Mouse (Mus musculus) cerebellum, postnatal 4 days (tissue): ENCODE measurements at regions not wholly inside any gene's neighbourhood (a gene's known extent, or its start where the extent isn't known, plus 50 kb on each side); places are given as distances from the start of the nearest gene placed in this dataset.
A peak's percentile ranks its signal among the peaks of the same experiment; 100 is the strongest.

Experiments
- DNase-seq, 2 experiments: peaks; one replicate each; pipeline ENCODE4 v3.0.0; 2022; ENCODE audit warnings: low spot score in 2 of 2, mixed read lengths in 1 of 2

DNA sequence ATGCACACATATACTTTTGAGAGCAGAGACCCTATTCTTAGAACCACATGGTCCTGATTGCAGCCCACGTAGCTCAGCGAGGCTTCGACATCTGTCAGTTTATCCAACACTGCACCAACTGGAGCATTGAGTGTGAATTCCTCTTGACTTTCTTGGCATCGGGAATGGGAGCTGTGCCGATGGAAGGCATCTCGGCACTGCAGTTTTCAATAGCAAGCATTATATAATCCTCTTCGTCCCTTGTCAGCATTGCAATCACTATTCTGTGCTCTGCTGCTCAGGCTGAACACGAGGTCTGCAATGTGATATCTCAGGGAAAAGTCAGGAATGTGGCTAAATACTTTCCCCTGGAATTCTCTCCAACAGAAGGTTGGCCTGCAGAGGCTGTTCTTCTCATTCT, 224.6 kb downstream of the Lnpk start:
- no peak for DNase-seq

DNA sequence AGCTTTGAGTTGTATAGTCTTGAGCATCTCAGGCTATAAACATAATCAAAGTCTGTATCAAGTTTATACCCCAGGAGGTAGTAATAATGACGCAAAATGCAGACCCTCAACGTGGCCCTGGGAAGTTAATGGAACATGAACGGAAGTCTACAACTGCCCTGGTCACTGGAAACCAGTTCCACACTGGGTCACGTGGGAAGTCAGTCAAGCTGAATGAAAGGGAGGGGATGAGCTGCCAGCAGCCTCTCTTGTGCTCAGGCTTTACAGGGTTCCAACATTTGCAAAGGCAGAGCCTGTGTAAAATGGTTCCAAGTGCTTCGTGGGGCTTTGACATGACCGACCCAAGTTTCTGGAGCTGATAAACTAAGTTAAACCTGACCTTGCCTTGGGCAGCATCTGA, 229.4 kb downstream of the Lnpk start:
- peak in 1 of 2 experiments; percentile 18 for DNase-seq

DNA sequence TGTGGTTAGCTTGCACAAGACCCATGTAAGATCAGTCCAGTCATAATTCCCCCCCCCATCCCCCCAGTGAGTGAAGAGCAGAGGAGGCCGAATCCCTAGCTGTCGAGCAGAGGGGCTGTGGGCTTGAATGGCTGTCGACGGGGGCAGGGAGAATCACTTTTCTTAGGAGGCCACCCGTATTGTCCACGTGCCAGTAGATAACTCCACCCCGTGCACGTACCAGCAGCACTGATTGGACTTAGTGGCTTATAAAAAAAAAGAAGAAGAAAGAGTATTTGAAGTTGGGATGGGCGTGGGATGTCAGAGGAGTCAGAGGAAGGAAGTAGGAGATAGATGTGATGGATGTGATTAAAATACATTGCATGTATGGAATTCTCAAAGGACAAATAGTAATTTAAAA, 272.9 kb downstream of the Lnpk start:
- no peak for DNase-seq

DNA sequence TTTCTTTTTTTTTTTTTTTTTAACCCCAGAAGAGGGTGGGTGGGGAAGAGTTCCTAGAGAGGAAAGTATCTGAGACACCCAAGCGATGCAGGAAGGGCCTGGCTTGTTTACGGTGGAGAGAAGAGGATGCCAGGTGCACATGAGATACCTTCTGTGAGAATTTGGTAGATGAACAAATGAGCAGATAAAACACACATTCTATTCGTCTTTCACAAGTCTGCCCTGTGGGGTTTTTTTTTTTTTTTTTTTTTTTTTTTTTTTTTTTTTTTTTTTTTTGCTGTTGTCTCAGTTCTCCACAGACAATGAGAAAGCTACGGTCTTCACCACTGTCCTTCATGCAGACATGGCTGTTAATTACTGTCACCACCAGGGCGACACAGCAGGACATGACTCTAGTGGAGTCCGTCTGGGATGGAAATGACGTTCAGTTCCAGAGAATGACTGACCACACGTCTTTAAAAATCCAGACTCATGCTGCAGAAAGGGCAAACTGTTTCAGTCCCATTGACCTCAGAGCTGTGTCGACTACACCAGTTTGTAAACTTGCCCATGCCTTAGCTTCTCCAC, 278.3 kb downstream of the Lnpk start:
- DNase-seq, result no peak

DNA sequence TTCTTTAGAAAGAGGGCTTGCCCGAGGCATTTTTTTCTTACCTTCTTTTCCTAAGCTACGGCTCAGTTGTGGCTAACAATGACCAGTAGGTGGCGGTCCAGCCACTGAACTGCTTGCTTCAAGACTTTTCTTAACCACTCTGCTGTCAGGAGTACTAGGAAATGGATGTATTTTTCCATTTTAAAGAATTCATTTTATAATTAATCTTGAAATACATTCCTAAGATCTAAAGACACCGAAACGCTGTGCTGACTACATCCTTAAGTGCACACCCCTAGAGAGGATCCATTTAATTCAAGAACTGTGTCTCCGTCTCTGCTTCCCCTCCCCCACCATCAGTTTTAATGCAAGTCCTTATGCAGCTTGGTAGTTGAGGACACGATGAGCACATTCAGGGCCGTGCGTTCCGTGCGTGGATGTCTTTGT, 278.9 kb downstream of the Lnpk start:
- DNase-seq, result peak in 1 of 2 experiments; percentile 64

DNA sequence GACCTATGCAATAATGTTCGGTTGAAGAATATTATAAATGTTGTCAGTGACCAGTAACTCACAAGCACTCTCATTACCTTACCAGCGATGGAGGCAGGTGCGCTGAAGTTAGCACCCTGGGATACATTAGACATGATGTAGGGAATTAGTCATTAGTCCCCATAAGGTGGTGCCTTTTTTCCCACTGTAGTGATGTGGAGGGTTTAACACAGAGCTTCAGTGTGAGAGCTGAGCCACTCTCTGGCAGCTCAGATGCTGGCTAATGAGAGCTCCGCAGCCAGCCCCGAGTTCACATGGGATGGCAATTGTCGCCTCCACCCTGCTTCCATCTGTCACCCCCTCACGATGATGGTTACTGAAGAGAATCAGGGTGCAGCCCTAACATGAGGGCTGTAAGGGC, 286.6 kb downstream of the Lnpk start:
- no peak for DNase-seq

DNA sequence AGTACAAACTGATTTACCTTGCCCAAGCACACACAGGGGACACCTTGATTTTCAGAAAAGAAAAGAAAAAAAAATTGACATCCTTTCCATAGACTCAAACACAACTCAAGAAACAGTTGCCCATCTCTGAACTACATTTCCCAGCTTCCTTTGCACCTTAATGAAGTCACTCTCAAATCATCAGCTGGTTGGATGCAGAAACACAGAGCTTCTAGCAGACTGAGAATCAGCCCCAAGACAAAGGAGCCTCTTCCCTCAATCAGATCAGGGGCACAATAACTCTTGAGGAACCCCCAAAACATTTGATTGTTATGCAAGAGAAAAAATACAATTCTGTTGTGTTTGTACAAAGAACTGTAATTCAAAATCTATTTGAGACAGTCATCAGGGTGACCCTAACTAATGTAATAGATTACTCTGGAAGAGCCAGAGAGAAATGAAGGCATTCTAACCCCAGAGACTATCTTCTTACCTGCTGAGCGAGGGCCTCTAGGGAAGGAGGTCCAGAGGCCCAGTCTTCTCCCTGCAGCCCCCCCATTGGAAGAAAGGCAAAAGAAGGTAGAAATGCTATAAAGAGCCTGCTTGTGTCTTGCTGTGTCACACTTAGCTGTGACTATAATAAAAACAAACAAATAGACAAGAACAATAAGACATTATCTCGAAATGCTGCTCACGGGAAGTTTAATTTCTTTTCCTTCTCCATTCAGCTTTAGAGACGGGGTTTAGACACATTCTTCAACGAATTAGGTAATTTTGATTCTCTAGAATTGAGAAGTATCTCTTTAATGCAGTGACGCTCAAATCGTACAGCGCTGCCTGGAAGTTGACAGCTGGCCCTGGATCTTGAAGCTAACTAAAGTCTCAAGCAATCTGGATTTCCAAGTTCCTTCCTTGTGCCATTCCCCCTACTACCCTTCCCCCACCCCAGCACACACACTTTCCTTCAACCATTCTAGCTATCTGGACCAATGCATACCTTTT, 287.5 kb downstream of the Lnpk start:
- DNase-seq, result no peak

DNA sequence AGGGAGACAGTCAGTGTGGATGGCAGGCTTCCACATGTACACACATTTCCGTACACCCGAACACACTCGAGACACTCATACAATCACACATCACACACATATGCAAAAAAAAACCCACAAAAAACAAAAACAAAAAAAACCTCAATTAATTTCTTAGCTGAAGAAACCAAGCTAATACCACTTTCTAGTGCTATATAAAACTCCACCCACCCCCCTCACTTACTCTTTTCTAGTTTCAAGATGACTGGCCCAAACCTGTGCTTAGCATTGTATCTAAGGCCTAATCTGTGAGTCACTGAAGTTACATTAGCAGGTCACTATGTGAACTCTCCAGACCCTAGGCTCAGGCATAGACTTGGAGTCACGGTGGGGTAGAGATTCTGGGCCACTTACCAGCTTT, 293.6 kb downstream of the Lnpk start:
- DNase-seq, result no peak

DNA sequence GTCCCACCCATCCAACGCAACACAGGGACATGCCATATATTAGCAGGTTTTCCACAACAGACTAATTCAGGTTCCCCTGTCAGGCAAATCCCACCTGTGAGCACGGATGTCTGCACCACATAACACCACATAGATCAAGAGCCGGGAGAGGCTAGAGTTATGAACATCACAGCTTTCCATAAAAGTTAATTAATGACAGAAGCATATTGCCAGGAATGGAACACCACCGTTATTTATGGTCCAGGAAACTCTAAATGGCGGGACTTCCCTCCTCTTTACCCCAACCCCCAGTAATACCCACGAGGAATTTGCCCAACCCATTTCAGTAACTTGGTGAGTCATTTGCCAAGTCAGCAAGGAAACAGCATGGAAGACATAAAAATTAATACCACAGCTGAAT, 314.3 kb downstream of the Lnpk start:
- DNase-seq, result no peak

DNA sequence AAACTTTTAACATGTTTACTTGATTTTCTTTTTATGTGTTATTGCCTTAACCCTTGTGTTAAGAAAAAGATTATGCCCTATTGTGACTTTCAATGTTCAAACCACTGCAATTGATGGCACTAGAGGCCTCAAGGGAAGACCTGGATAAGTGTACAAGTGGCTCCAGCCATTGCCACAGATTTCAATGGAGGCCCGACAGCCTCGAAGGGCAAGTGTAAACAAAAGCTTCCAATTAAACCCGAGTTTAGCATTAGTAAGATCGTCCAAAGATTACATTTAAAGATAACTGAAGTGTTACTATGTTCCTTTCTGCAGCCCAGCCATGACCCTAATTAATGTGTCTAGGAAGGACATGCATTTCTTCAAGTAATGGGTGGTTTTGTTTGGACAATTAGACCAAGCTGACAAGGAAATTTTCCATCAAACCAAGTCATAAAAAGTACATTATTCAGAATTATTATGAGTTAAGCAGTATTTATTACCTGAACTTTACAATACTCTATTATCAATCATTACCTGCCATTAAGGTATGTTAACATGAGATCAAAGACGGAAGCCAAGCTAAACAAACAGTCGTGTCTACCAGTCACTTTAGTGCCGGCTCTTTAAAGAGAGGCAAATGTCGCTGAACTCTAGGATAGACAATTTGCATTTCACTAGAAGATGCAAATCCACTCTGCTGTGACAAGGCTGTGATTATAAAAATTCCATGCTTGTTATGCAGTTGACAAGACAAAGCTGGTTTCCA, 322.0 kb downstream of the Lnpk start:
- DNase-seq, result no peak

DNA sequence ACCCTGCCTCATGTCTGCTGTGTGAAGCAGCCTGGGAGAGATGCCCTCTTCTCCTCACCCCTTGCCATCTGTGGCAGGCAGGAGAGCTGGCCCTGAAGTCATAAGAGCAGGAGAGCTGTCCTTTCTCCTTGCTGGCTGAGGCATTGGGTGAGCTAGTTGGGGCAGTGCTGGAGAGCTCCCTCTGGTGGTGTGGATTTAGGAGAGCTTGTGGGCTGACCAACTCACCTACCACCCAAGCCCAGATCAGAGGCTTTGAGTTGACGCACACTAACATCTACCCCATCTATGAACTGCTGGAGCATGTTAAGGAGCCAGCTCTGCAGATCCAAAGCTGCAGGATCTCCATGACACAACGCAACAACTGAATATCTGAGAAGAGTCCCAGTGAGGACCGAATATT, 331.7 kb downstream of the Lnpk start:
- no peak for DNase-seq

DNA sequence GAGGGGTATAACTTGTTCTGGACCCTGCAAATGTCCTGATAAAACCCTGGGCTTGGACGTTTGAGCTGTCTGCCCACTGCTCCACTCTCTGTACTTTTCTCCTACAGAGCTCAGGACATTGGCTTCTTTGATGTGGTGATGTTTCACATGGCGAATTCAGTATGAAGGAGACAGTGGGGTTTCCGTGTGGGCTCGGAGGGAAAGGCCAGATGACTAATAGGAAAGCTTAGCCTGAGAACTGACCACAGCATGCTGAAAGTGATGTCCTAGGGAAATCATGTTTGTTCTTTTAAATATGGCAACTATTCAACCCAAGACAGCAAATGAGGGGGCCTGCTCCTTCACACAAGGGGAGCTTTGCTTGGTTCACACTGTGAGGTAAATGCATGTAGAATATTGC, 332.6 kb downstream of the Lnpk start:
- no peak for DNase-seq

DNA sequence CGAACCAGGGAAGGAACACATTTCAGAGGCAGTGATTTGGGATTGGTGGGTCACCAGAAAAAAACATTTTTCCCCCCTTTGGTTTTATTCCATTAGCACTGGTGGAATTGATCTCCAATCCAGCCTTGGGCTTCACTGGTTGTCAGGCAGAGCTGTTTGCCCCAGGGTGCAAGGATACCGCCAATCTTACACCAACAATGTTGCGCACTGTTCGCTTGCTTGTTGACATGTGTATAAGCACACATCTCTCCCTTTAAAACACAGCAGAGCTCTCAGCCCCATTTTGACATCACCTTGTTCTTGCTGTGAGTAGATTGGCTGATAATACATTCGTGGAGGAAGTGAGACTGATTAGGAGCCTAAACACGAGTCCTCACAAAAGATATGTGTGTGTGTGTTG, 333.1 kb upstream of the Atp5g3 start:
- peak in 1 of 2 experiments; percentile 6 for DNase-seq

DNA sequence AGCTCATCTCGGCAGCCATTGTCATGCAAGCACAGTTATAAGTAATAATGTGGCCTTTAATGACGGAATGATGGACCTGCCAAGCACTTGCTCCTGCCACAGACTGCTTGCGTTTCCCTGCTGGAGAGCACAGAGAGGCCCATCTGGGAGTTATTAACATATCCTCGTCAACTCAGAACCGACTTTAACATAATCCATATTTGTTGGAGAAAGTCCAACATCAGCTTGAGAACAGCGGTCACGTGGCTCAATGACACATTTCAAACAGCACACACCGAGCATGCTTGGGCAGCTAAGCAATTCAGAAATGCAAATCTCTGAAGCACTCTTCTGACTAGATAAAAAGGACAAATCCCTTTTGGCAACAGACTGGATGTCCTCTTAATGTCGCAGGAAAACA, 332.7 kb upstream of the Atp5g3 start:
- peak in 1 of 2 experiments; percentile 4 for DNase-seq

DNA sequence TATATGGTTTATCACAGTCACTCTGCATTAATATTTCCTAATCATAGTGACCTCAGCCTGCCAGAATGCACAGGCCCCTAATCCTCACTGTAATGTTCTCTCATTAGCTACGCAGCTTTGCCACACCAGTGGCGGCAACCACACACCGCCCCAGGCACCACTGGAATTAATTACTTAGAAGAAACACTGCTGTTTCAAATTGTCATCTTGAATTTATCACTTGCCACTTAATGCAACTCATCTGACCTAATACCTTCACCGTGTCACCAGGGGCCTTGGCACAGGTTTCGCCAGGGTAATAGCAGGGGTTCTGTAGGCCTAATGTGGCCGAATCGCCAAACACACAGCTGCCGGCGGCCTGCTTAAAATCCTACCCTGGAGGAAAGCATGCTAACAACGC, 328.5 kb upstream of the Atp5g3 start:
- no peak for DNase-seq

DNA sequence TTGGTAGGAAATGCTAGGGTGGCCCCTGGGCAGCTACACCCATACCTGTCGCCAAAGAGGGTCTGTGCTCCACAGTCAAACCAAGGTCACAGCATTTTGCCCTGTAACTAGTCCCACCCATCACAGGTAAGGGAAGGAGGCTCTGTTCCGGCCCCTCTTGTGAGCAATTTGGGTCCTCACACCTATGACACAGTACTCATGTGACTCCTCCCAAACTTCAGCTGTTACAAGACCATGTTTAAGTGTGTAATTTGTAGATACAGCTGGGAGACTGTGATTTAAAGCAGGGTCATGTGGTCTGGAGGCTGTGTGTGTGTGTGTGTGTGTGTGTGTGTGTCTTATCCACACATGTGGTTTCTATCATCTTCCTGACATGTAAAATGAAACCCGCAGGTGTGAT, 306.3 kb upstream of the Atp5g3 start:
- DNase-seq, result no peak

DNA sequence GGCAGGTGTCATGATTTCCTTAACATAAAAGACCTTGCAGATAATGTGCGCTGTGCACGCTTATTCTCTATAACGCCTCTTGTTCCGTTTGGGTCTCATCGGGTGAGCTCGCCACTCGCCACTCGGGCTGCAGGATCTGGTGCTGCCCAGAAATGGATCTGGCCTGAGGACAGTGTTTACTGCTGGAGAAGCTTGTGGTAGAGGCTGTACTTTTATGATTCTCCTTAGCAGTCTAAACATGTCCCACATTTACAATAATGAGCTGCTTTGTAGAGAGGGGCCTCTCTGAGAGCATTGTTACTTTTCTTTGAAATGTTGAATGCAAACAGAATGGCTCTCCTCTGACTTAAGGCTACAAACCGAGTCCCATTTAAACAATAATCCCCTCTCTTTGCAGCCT, 299.1 kb upstream of the Atp5g3 start:
- no peak for DNase-seq

DNA sequence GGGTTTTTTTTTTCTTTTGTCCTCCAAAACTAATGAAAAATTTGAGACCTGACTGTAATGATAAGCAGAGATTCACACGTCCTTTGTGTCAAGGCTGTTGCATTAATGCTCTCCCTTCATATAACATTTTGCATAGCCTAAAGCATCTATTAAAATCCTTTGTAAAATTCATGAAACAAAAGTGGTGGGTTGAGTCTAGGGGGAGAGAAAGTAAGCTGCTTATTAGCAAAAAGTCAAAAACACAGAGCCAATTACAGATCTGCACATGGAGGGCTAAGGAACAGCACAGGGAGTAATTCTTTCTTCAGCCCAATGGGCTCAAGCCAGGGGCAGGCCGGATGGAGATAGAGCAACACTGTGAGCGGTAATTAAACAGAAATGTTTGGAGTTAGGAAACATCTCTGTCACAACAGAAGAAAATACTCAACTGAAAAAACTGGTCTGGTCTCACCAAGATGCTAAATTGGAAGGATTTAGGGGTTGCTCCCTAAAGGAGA, 298.3 kb upstream of the Atp5g3 start:
- DNase-seq, result no peak

DNA sequence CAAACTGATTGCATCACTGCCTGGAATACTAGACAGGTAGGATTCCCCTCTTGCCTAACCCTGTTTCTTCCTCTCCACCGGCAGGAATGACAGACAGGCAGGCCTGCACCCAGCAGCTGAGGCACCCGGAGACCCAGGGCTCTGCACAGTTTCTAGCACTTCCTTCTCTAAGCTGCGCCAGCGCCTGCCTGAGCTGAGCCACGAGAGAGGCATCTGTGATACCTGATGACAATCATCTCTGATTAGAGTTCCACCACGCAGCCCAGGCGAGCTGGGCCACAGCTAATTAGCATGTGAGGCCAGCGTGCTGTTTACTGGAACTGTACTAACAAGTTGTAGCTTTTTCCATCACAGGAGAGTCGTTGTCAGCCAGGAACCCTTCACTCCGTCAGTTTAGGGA, 296.3 kb upstream of the Atp5g3 start:
- DNase-seq, result no peak

DNA sequence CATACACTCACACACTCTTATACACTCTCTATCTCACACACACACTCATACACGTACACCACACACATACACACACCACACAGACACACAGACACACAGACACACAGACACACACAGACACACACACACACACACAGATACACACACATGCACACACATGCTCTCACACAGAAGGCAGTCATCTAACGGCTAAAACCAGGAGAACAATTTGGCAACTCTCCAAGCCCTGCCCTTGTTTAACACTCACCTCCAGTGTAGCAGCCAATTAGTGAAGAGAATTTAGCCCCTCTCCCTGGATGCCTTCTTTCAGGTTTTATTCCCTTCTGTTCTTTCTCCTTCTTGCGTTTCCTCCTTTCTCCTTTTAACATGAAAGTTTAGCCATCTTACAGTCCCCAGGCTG, 291.6 kb upstream of the Atp5g3 start:
- no peak for DNase-seq

DNA sequence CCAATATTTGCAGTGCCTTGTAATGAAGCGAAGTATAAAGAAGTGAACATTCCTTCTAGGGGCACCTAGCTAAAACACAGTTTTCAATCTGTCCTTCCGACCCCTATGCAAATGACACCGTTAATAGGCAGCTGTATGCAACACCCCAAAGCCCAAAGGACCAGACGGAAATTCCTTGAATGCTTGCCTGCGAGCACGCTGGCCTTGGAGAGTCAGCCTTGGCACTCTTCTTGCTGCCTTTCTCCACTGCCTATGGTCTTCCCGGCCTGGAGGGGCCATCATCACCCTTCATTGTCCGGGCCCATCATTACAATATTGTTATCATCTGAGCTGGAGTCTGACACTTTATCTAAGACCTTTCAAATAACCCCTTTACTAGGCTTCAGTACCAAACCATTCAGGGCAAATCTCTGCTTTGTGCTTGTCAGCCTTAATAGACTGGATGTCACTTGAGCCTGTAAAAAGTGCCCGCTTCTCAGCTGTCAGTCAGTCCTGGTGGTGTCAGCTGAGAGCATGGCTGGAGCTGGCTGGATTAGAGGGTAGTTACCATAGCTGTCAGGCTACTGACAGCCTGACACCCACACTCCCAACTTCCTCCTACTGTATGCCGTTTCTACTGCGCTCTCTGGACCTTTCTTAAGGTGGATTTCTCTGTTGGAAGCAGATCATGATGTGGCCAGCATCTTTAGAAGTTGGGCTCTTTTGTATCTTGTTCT, 290.6 kb upstream of the Atp5g3 start:
- no peak for DNase-seq

DNA sequence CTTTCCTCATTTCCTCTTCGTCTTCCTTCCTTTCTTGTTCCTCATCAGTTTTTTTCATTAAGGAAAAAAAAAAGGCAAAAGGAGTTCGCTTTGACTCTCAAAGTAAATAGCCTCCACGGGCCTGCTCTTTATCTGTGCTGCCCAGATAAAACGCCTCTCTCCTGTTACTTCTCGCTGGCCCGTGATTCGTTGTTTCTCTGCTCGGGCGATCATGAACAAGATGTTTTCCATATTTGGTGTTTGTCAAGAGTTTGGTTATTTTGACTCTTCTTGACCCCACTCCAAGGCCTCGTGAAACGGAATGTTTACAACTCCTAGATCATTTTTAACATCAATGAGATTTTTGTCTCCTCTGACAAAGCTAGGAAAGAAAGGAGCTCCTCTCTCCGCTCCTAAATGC, 288.4 kb upstream of the Atp5g3 start:
- no peak for DNase-seq
